Mouse (Mus musculus) ovary, adult 18-20 months (tissue): Measurements from ENCODE around the gene Cxcl12.

ENCODE experiments used
- DNase-seq: peaks from one replicate; pipeline ENCODE4 v3.0.0; 2022; ENCODE audit warnings: low spot score, mixed read lengths

The Cxcl12 gene

DNA sequence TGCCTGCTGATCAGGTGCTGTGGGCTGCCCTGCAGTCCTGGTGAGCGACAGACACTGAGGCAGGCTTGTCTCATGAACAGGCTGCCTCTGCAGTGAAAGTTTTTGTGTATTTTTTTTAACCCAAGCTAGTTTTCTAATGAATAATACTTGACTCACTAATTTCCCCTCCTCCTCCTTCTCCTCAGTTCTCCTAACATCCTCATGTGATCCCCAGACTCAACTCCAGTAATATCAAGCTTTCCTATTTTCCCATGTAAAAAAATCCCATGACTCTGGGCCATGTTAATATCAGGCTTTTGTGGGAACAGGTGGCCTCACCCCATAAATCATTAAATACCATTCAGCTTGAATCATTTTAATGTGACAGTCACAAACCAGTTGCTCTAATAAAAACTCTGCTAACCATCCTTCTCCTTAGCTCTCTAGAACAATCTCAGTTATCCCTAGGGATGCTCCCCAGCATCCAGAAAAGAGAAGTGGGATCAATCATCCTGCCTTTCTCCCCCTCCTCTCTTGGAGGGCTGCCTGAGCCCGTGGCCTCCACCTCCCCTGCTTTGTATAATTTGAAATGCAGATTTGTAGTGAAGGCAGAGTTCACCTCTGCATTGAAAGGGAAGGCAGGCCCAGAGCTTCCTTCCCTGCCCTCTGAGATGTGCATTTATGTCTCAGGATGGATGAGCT lies 6.9 kb downstream of the Cxcl12 start:
- DNase-seq, result no peak

DNA sequence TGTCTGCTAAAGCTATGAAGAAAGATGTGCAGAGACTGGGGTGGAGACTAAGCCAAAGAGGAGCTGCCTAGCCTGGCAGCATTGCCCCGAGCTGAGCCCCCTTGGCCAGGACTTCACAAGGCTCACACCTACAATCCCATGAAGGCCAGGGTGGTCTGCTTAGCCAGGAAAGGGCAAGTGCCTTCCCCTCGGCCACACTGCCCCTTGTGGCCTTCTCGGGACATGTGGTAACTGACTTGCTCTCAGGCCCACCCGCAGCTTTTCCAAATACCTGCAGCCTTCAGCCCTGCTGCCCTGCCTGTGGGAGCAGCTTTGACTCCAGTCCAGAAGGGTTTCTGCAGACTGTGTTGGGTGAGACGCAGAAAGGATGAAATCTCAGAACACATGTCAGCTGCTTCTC lies 8.1 kb downstream of the Cxcl12 start:
- DNase-seq, result no peak

DNA sequence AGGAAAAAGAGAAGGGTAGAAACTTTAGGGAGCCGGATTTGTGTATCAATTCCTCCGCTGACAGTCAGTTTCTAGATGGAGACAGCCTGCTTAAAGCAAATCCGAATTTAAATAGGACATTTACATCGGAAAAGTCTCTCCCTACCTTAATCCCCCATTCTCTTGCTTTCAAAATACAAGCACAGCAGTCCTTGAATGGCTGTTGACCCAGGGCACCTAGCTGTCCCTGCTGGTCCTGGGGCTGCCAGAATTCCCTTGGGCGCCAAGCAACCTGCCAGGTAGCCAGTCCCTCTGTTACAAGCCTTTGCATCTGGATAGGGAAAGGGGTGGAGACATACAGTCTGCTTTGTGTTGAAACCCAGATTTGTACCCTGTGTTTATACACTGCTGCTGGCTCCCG lies 12.0 kb downstream of the Cxcl12 start:
- DNase-seq, result no peak

DNA sequence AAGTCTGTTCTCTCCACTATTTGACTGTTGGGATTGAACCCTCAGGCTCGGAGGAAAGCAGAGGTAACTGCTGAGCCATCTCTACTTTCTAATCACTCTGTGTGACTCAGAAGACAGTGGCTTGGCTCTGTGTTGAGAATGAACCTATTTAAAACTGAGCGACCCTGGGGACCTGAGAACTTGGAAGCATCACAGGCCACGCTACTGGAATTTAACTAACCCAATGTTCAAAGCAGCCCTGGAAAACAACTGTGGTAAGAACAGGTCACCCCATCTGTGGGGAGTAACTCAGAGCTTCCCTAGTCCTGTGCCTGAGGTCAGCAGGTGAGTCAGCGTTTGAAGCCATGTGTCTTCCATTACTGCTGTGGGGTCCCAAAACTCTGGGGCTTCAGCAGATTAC lies 17.0 kb downstream of the Cxcl12 start:
- DNase-seq, result no peak

DNA sequence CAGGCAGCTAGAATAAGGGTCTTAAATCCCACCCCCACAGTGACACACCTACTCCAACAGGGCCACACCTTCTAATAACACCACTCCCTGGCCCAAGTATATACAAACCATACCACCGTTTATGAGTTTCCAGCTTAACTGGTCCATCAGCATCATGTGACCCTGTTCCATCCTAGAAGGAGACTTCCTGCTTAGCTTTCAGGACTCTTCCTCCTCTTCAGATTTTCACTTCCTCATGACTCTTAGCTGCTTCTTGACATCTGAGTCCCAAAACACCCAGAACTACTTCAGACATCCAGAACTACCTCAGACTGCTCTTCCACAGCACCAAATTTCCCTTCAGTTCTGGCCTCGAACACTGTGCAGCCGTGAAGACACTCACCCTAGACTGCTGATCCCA lies 22.1 kb downstream of the Cxcl12 start:
- no peak for DNase-seq

DNA sequence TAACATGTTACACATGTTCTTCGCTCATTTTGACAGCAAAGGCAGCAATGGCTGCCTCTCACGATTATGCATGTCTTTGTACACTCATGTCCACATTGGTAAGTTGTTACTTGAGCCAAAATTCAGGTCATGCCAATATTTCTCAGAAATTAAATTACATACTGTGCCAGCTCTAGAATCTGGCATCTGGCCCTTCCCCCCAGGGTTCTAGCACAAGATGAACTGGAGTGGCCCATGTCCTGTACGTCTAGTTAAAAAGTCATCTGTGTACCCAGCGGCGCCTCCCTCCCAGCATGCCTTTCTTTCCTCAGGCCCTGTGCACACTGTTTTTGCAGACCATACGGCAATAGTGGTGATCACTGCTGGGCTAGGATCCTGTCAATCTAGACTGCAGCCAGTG lies 23.4 kb downstream of the Cxcl12 start:
- no peak for DNase-seq

DNA sequence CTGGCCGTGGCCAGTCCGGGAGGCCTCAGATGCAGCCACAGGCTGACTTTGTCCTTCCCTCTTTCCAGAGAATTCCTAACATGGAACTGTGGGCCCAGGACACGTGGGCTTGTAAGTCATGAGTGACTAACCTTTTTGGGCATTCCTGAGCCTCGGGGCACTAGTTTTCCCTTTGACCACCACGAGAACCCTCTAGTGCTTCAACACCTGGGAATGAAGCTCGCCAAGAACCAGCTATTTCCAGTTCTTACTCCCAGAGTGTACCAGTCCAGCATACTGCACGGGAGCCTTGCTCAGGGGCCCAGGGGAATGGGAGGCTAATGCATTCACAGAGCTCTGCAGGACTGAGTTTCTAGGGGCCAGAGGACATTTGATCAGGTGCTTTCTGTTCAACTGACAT lies 24.3 kb downstream of the Cxcl12 start:
- DNase-seq, result no peak

DNA sequence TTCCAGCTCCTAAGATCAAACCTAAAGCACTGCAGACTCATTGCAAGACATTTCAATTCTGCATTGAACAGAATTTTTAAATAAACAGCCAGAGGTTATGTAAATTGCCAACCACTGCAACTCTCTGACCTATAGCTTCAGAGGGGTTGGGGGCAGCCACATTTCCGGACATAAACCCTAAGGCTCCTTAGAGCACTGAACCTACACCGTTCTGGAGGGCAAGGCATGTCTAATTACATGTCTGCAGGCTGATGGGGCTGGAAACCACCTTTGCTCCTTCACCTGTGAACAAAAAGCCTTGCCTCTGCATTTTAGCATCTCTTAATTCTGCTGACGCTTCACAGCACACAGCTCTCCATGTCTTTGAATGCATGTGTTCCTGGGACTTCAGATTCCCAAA lies 26.9 kb downstream of the Cxcl12 start:
- no peak for DNase-seq

DNA sequence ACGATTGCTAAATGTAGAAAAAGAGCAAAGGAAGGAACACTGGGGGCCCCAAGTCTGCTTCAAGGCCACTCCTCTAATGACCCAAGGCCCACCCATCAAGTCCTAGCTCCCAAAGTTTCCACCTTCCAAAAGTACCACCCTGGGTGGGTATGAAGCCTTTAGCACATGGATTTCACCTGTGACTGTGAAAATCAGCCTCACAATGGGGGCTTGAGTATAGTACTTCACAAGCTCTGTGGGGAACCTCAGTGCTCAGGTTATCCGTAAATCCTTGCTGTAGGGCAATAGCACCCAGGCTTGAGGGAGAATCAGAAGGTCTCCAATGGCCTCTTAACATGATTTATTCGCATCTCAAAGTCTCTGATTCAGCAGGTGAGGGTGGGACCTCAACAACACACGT lies 30.5 kb downstream of the Cxcl12 start:
- no peak for DNase-seq

DNA sequence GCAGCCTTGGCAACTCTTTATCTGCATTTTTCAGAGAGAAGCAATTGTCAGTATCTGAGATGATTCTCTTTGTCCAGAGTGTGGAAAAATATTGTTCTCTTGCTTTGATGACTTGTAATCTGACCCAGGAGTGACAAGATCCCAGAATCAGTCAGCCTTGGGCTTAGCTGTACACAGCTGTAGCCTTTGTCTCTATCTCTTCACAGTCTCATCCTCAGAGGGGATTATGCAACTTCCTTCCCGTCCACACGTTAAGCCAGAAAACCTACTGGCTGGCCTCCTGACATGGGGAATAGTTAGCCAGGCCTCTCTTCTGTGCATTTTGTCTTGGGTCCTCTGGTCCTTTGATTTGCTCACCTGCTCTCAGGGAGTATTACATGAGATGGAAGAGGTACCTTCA lies 31.4 kb downstream of the Cxcl12 start:
- no peak for DNase-seq

DNA sequence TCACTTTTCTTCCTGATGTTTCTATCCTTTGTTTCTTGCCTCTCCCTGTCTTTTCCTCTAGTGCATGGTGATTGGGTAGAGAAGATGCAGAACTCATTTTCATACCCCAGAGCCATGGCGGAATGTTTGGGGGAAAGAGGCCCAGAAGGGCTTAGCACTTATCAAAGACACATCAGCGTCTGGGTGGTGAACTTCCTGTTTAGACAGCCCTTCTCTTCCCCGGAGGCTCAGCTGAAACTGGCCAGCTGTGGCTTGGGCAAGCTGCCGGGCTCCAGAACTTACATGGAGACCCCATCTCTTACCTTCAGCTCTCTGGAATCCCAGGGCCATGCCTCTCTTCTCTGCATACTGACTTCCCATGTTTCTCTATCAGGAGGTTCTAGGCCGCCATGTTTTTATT lies 32.6 kb downstream of the Cxcl12 start:
- no peak for DNase-seq

DNA sequence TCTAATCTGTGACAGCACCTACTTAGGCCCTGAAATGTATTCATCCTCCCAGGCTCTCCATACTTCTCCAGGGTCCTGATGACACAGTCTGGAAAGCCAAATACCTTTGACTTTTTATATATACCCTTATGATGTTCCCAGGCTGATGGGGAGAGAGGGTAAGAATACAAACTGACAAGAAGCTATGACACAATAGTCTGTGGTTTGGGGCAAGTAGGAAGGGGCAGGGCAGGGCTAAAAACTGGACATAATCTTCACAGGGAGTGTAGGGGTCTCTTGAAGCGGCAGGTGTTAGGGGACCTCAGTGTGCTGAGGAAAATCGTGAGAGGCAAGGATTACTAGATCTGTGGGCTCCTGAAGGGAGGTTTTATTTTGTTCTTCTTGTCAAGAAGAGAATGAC lies 33.1 kb downstream of the Cxcl12 start:
- DNase-seq, result no peak

DNA sequence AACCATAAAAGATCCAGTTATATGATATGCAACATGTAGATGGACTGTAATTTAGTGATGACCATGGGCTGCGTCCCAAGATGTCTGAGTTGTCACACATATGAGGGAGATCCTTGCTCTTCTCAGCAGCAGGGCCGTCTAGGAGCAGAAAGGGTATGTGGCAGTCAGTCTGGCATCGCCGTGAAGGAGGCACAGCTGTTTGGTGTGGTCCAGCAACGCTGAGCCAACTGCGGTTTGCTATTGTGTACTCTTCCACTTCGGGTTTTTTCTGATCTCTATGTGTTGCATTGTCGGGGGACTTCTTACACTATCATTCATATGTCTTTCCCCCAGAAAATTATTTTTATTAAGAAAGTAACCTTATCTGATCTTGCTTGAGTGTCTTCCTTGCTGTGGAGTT lies 33.5 kb downstream of the Cxcl12 start:
- no peak for DNase-seq

DNA sequence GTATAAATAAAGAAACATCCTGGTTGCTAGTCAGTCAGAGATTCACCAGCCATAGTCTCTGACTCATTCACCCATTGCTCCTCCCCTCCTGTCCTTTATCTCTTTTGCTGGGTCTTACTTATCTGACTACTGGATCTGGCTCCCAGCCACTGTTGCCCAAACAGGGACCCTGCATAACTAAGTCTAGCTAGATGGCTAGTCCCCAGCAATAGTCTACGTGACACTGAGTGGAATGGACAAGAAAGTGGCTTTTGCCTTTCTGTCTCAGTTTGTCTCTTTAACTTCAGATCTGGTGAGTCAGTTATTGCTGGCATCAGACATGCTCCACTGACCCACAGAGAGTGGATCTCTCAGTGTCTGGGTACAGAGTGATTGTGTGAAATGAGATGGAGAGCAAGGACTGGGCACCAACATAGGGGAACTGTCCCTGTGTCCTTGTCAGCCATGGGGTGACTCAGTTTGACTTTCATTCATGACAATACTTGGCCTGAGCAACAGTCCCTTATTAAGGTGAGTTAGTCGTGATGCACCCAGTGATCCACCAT lies 34.6 kb downstream of the Cxcl12 start:
- DNase-seq, result no peak

DNA sequence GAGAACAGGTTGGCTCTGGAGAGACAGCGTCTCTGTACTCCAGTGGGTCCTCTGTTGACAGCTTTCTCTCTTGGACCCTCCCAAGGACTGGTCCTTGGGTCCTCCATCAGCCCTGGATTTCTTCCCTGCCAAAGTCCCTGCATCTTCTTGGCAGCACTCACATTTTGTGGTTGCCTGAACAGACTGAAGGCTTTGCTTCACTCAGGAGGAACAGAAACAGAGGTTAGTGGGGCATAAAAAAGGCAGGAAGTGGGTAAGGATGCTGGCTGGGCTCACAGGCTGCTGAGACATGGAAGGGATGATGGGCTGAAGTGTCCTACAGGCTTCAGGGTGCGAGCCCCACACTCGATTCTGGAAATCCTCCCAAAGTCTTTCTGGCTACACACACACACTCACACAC lies 35.8 kb downstream of the Cxcl12 start:
- DNase-seq, result no peak

DNA sequence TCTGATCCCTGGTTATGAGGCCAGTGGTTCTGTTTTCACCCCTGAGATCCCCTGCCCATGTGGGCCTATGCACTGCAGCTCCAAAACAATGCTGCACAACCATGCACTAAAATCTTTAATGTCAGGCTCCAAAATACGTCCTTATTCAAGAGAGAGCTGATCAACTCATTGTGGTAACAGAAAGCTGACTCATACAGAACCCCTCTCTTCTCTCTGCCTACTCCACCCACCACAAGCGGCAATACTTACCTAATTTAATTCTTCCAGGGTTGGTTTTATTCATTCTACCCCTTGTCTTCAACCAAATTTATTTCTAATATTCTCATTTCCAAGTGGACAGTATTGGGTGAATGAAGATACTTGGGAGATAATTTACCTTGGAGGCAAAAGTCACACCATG lies 38.5 kb downstream of the Cxcl12 start:
- no peak for DNase-seq

DNA sequence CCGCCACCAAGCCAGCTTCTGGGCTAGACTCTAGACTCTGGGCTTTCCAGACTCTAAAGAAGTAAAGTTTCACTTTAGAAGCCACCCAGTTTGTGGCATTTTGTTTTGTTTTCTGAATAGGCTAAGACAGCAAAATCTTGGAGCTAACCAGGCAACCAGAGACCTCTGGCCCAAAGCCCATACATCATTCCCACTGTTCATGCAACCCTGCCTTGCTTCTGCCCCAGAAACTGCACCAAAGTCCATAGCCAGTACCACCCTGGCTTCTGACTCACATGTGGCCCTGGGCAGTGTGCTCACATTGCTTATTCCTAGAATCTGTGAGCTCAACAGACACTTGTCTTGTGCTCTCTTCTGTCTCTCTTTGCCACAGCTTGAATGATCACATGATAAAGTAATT lies 39.0 kb downstream of the Cxcl12 start:
- DNase-seq, result no peak

DNA sequence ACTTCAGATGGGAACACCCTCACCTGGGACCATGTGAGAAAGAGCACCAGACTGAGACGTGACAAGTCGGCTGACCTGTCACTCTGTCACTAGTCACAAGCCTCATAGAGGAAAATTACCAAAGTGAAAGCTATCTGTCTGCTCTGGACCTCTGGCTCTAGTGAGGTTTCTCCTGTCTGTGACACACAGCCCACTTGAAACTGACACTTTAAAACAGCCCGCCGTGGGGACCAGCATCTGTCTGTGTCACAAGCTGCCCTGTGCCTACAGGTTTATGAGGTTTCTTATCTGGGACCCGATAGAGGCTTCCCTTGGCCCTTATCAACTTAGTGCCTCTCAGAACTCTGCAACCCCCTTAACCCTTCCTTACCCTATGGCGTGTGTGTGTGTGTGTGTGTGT lies 41.8 kb downstream of the Cxcl12 start:
- DNase-seq, result no peak

DNA sequence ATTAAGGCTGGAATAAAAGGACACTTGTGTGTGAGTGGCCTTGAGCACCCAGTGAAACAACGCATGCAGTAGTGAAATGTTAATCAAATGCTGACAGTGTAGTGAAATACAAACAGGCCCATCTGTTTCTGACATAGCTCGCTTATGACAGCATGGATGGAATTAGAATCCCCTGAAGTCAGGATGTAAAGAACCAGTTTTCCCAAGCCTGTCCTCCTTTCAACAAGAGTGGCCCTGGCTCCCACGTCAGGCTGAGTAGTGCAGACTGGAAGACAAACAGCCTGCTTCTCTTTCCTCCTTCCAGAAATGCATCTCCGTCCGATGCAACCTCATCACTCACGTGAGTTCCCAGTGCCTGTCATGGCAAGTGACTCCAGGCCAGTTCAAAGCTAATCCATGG lies 42.2 kb downstream of the Cxcl12 start:
- no peak for DNase-seq

DNA sequence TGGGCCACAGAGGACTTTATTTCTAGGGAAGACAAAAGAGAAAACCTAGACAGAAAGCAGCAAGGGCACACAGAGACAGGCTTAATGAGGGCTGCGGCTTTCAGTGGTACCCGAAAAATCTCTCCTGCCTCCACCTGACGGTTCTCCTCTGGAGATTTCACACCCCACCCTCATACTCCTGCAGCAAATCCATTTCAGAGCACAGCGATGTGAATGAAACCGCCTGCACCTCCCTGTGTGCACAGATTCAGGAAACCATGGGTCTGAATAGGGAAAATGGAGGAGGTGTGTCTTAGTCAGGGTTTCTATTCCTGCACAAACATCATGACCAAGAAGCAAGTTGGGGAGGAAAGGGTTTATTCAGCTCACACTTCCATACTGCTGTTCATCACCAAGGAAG lies 46.2 kb downstream of the Cxcl12 start:
- DNase-seq, result no peak

DNA sequence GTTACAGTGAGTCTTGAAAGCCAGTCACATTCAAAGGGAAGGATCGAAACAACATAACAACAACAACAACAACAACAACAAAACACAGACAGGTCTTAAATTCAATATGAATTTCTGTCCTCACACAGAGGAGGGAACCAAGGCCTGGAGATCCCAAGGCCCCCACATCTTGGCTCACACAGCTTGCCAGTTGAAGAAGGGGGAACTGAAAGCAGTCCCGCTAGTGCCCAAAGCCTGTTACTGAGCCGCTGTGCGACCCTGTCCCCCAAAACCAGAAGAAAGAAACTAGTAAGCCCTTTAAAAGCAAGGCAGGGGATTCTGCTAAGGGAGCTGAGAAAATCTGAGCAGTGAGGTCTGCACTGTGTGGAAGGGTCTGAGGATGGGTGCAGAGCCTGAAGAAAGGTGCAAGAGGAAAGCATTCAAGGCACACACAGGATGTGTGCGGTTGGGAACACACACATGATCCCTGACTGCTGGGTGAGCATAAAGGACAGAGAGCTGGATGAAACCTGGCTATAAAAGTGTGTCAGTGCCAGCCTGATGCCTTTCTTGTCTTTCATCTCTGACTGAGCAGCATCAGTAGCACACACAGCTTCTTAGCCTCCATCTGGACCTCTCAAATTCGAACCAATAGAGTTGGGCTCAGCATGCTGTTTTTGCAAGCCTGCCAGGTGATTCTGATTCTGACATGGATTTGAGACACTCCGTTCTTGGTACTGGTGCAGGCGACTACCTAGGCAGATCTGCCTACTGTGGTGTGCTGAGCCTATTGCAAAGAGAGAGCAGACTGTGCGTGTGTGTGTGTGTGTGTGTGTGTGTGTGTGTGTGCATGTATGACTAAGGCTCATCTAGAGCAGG lies 50.3 kb downstream of the Cxcl12 start:
- DNase-seq, result no peak

DNA sequence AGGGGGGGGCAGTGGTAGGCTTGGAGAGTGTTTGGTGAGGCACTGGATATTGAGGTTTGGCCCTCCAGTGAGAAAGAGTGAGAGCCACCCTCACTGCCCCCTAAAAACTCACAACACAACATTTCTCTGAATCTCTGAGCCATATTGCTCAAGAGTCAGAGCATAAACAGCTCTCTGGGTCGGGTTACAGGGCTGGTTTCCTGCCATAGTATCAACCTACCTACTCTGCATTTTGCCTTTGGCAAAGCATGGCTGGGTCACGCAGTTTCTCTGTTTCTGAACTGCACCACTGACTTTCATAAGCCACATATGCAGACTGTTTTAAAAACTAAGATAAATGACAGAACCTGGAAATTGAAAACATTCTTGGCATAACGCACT lies 51.0 kb downstream of the Cxcl12 start:
- DNase-seq, result no peak

DNA sequence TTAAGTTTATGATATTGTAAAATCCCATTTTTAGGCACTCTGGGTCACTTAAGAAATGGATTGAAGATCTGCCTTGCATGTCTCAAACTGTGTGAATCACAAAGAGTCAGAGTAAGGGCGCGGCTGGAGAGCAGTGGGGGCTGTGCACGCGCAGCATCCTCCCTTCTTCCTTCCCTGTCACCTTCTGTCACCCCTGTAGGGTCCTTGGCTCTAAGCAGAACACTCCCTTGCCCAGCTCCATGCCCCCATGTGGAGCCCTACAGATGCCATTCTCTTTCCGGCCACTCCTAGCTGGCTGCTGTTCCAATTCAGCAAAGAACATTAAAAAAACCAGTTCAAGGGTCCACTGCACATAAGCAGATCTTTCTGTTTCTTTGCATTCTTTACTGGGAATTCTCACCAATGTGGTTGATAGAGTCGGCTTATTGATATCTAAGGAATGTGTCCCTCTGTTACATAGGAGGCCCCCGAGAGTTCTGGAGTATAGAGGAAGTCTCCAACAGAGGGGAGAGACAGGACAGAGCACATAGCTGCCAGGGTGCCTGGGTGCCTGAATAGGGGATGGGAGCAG lies 51.7 kb downstream of the Cxcl12 start:
- no peak for DNase-seq
